Mouse (Mus musculus) urinary bladder, adult 18-20 months (tissue): ENCODE data around the gene Cfap43.
A peak's percentile ranks its signal among the peaks of the same experiment; 100 is the strongest.

Experiments
- DNase-seq, 2 experiments: peaks; one replicate each; pipeline ENCODE4 v3.0.0; 2022; ENCODE audit warnings: low spot score in 2 of 2, mixed read lengths in 2 of 2

Cfap43 gene

GRCm38 (mm10) chr19:47713457-47713856, 205.6 kb downstream of the Cfap43 start:
- no peak for DNase-seq

- no peak for DNase-seq
These were observed 208.7 kb downstream of the Cfap43 start for GRCm38 (mm10) chr19:47710376-47710775.

- DNase-seq, result no peak
These were observed 213.2 kb downstream of the Cfap43 start for GRCm38 (mm10) chr19:47705772-47706309.

- DNase-seq, result no peak
These were observed 213.9 kb downstream of the Cfap43 start for GRCm38 (mm10) chr19:47705080-47705771.

- no peak for DNase-seq
These were observed 218.6 kb downstream of the Cfap43 start for GRCm38 (mm10) chr19:47700509-47700908.

- DNase-seq, result peak in 1 of 2 experiments; percentile 48
These were observed 219.3 kb downstream of the Cfap43 start for GRCm38 (mm10) chr19:47699743-47700142.

GRCm38 (mm10) chr19:47698266-47698665, 220.8 kb downstream of the Cfap43 start:
- no peak for DNase-seq

- no peak for DNase-seq
These were observed 222.0 kb downstream of the Cfap43 start for GRCm38 (mm10) chr19:47697067-47697466.

- no peak for DNase-seq
These were observed 222.7 kb downstream of the Cfap43 start for GRCm38 (mm10) chr19:47696411-47696810.

GRCm38 (mm10) chr19:47695725-47696124, 223.4 kb downstream of the Cfap43 start:
- no peak for DNase-seq

GRCm38 (mm10) chr19:47691994-47692393, 227.1 kb downstream of the Cfap43 start, which contains the start of gene Col17a1:
Gene Col17a1 (minus strand): TSS chr19:47692094.
- DNase-seq, result no peak

- DNase-seq, result no peak
These were observed 229.5 kb downstream of the Cfap43 start for GRCm38 (mm10) chr19:47689592-47689991.
